Mouse (Mus musculus) forebrain, postnatal 0 days (tissue): Measurements from ENCODE around the gene Vstm2l. TPM values are rescaled to one million over a fixed set of nuclear protein-coding genes. Genes with fewer than 3 reads are reported as not detected.
A peak's percentile ranks its signal among the peaks of the same experiment; 100 is the strongest.

Experiments
- ATAC-seq: fragments of 200-750 bp; cut with Nextera tagmentation; 2 replicates; pipeline ENCODE4 v1.8.0; 2017; ENCODE audit warnings: mild to moderate bottlenecking, moderate library complexity
- DNase-seq: peaks from one replicate; pipeline ENCODE4 v3.0.0-alpha.2; 2015
- H3K27ac ChIP-seq: fragments of 300-500 bp; sonication (generic); 2 replicates; pipeline ENCODE4 v1.5.1; 2014; ENCODE audit warnings: low read depth, mild to moderate bottlenecking, antibody characterized with exemption, low read length, moderate library complexity, mixed read lengths
- H3K27me3 ChIP-seq: fragments of 300-500 bp; sonication (generic); 2 replicates; pipeline ENCODE4 v1.6.1; 2014; ENCODE audit warnings: mild to moderate bottlenecking, low read length, mixed read lengths; ENCODE audit not compliant: insufficient read depth
- H3K36me3 ChIP-seq: fragments of 300-500 bp; sonication (generic); 2 replicates; pipeline ENCODE4 v1.6.1; 2014; ENCODE audit warnings: mild to moderate bottlenecking, moderate library complexity; ENCODE audit not compliant: insufficient read depth
- H3K4me1 ChIP-seq: fragments of 300-500 bp; sonication (generic); 2 replicates; pipeline ENCODE4 v1.6.1; 2014; ENCODE audit warnings: antibody characterized with exemption; ENCODE audit not compliant: insufficient read depth
- H3K4me2 ChIP-seq: fragments of 300-500 bp; sonication (generic); 2 replicates; pipeline ENCODE4 v1.6.1; 2014; ENCODE audit warnings: low read depth, mild to moderate bottlenecking, moderate library complexity
- H3K4me3 ChIP-seq: fragments of 300-500 bp; sonication (generic); 2 replicates; pipeline ENCODE4 v1.5.1; 2014; ENCODE audit warnings: low read depth, low read length, mixed read lengths
- H3K9ac ChIP-seq: fragments of 300-500 bp; sonication (generic); 2 replicates; pipeline ENCODE4 v1.6.1; 2014; ENCODE audit warnings: mild to moderate bottlenecking
- H3K9me3 ChIP-seq: fragments of 300-500 bp; sonication (generic); 2 replicates; pipeline ENCODE4 v1.6.1; 2016; ENCODE audit warnings: low read length
- CTCF ChIP-seq: sonication (generic); IDR thresholded peaks from 2 replicates; pipeline ENCODE4 v1.5.1; 2016; ENCODE audit warnings: antibody characterized with exemption, control low read depth, low read depth
- WGBS: fragments of 180-500 bp; shearing (Covaris S2); extraction: QIAGEN DNeasy Blood & Tissue Kit; methylation state at CpG from one replicate; pipeline ENCODE4 v1.1.7; 2014; 5-methylcytosine and 5-hydroxymethylcytosine counted together
- polyA plus RNA-seq: library from polyadenylated mRNA; unstranded; fragments of >200 nt; fragmentation: Nextera tagmentation; extraction: Ambion mirVana; gene quantifications from 2 replicates; pipeline ENCODE4 v1.2.1, GENCODE M21; 2015
- total RNA-seq: library from RNA; depleted of rRNA; stranded (reverse); fragments of >200 nt; gene quantifications from 2 replicates; pipeline ENCODE4 v1.2.3, GENCODE M21; 2014; rRNA removed

The Vstm2l gene
- total and polyA plus RNA-seq, 2 experiments from 2014 or later: 25.9 to 113 TPM

- Histone ChIP-seq H3K27me3 (no peaks in the 10 kb centered on the region), H3K4me2 (no peak overlapping the region), H3K4me1 (peaks cover 40% of the 10 kb centered on the region), H3K27ac (peak overlapping the region; percentile 71), H3K9me3 (no peaks in the 10 kb centered on the region), H3K4me3 (no peak overlapping the region), H3K9ac (0 out of 2 replicates have a peak overlapping the region, but pooled peaks have one; percentile 19), H3K36me3 (peaks cover 5% of the 10 kb centered on the region)
- 54% methylated on average over 7 of the region's 7 CpGs for WGBS
- no peak for TF ChIP-seq CTCF
- peak; percentile 45 for DNase-seq
- peak; percentile 44; the same call in 1 of the 2 replicates for ATAC-seq
Observed at GRCm38 (mm10) chr2:157988416-157989190, 74.2 kb downstream of the Vstm2l start.

DNA sequence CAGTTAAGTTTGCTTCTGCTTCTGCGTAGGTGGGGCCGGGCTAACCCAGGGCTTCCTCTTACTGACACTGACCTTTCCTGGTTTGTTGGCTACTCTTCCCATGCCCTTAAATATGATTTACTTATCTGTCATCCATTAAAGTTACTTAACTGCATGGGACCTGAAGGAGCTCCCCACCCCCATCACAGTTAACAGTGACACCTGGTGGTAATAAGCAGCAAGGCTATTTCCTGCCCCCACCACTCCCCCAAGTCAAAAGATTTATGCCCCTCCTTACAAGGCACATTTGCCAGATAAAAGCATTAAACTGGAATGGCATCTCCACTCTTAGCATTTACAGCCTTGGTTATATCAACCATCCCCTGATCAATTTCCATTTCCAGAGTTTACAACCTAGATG, 75.5 kb downstream of the Vstm2l start:
- peaks cover 39% of the 10 kb centered on the region for H3K4me1 ChIP-seq

GRCm38 (mm10) chr2:157991026-157991425, 76.6 kb downstream of the Vstm2l start:
- ATAC-seq (no peak), DNase-seq (no peak)
- WGBS: 62% methylated on average over 6 of the region's 6 CpGs
- no peak overlapping the region for H3K27ac ChIP-seq
- H3K27me3 ChIP-seq: no peaks in the 10 kb centered on the region
- no peaks in the 10 kb centered on the region for H3K9me3 ChIP-seq
- H3K36me3 ChIP-seq: peaks cover 14% of the 10 kb centered on the region
- H3K9ac ChIP-seq: no peak overlapping the region
- peaks cover 28% of the 10 kb centered on the region for H3K4me1 ChIP-seq
- no peak overlapping the region for H3K4me2 ChIP-seq
- TF ChIP-seq CTCF: no peak
- no peak overlapping the region for H3K4me3 ChIP-seq

More for the DNA sequence above, 75.5 kb downstream of the Vstm2l start:
- peak; percentile 77 for TF ChIP-seq CTCF
- Histone ChIP-seq H3K27ac (no peak overlapping the region), H3K27me3 (no peaks in the 10 kb centered on the region), H3K4me2 (no peak overlapping the region), H3K36me3 (peaks cover 10% of the 10 kb centered on the region), H3K9ac (no peak overlapping the region), H3K4me3 (no peak overlapping the region), H3K9me3 (no peaks in the 10 kb centered on the region)
- ATAC-seq: no peak
- peak; percentile 48 for DNase-seq
- 94% methylated on average over 2 of the region's 2 CpGs for WGBS

GRCm38 (mm10) chr2:157992501-157992900, 78.0 kb downstream of the Vstm2l start:
- Histone ChIP-seq H3K27ac (no peak overlapping the region), H3K36me3 (peaks cover 14% of the 10 kb centered on the region), H3K4me2 (no peak overlapping the region), H3K4me1 (peaks cover 13% of the 10 kb centered on the region), H3K4me3 (no peak overlapping the region), H3K27me3 (no peaks in the 10 kb centered on the region), H3K9ac (no peak overlapping the region), H3K9me3 (no peaks in the 10 kb centered on the region)
- no peak for TF ChIP-seq CTCF
- WGBS: 95% methylated on average over 4 of the region's 4 CpGs
- DNase-seq (no peak), ATAC-seq (no peak)

Other genes with a start within 250 kb of the Vstm2l start
- gene Ctnnbl1, start 177.3 kb upstream of the Vstm2l start, total RNA-seq: 43.8 and 49.9 TPM in 2 replicates
- gene Ctnnbl1, start 177.3 kb upstream of the Vstm2l start, polyA plus RNA-seq: 48.2 and 49.5 TPM in 2 replicates
- 17.3 and 19.9 TPM in 2 replicates for gene Tti1, start 113.8 kb downstream of the Vstm2l start, total RNA-seq
- gene Tti1, start 113.8 kb downstream of the Vstm2l start, polyA plus RNA-seq: 6.6 and 8.1 TPM in 2 replicates
- gene Rprd1b, start 113.8 kb downstream of the Vstm2l start, total RNA-seq: 39.8 and 61.3 TPM in 2 replicates
- gene Rprd1b, start 113.8 kb downstream of the Vstm2l start, polyA plus RNA-seq: 12.9 and 18.8 TPM in 2 replicates
- 9.1 and 13.0 TPM in 2 replicates for gene Tgm2, start 231.8 kb downstream of the Vstm2l start, total RNA-seq
- gene Tgm2, start 231.8 kb downstream of the Vstm2l start, polyA plus RNA-seq: 6.1 TPM in 2 replicates